Mouse (Mus musculus): ENCODE measurements around the gene Rbms1. TPM values are rescaled to one million over a fixed set of nuclear protein-coding genes. Genes with fewer than 3 reads are reported as not detected.
"Not testable (repeated sequence)": the region's sequence is repeated elsewhere in the genome, so short reads cannot be mapped to it uniquely, and the experiment has no call there.

Gene Rbms1
- total RNA-seq, 2 experiments from 2014 or later = 20.5 to 21.2 TPM

DNA sequence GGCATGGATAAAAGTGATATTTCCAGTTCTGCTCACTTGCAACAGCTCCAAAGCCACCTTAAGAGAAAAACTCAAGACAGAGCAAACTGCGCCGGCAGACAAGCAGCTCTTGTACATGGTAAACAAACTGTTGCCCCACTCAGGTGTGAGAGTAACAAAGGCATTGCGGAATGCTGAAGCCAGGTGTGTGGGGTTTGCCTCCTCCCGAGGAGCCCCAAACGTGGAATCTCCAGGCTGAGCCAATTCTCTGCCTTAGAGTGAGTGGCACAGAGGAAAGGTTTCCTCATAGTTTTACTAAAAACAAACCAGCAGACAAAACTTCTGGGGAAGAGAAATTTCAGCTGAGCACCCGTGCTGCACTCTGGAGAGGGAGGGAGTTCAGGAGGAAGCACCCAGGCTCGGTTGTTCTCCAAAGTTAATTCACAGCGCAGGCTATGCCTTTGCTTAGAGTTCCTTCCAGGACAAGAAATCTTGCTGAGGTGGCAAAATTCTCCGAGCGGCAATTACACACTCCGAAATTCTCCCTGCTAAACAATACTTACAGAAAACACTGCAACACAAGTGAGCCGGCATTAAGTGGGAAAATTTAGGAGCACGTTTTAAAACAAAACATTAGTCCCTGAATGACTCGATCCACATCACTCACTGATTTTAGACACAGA is 111.8 kb downstream of the Rbms1 start:
- no peak for DNase-seq (ENCODE audit: low spot score in 2 of 2)

DNA sequence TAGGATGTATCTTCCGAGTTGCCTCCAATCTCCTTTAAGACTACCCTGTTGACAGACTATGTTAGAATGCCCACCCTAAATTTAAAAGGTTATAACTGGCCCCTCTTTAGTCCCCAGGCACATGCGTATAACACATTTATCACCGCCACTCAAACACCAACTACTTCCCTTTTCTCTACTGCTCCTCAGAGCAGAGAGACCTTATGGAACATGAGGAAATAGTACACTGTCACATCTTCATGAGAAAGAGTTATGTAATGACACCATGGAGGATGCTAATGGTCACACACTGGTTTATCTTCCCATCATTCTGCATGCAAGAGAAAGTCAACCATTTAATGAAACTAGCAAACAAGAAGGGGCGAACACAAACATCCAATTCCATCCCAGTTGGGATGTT is 114.5 kb downstream of the Rbms1 start:
- no peak for DNase-seq (ENCODE audit: low spot score in 2 of 2)

- no peak for DNase-seq (ENCODE audit: low spot score in 2 of 2)
Measured at GRCm38 (mm10) chr2:60847984-60848383, 115.0 kb downstream of the Rbms1 start.

- DNase-seq (ENCODE audit: low spot score in 2 of 2) = no peak
Measured at GRCm38 (mm10) chr2:60845316-60845894, 117.6 kb downstream of the Rbms1 start.

GRCm38 (mm10) chr2:60844259-60844658 is 118.7 kb downstream of the Rbms1 start:
- DNase-seq (ENCODE audit: low spot score in 2 of 2) = no peak

DNA sequence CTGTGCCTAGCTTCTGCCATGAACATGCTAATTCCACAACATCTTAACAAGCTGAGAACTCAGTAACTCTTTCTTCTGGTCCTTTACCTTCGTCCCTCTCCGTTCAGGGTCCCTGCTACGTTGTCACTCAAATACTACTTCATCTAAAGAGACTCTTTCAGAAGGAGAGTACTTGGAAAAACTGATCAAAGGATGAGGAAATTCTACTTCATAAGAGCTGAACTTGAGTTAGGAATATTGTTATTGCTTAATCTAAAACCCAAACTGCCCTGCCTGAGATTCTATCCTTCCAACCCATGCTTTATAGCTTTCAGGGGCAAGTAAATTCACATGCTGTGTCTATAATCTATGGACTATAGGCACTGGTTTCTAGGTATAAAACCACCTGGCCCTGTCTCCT is 119.4 kb downstream of the Rbms1 start:
- no peak for DNase-seq (ENCODE audit: low spot score in 2 of 2)

GRCm38 (mm10) chr2:60842976-60843375 is 120.0 kb downstream of the Rbms1 start:
- no peak for DNase-seq (ENCODE audit: low spot score in 2 of 2)

DNA sequence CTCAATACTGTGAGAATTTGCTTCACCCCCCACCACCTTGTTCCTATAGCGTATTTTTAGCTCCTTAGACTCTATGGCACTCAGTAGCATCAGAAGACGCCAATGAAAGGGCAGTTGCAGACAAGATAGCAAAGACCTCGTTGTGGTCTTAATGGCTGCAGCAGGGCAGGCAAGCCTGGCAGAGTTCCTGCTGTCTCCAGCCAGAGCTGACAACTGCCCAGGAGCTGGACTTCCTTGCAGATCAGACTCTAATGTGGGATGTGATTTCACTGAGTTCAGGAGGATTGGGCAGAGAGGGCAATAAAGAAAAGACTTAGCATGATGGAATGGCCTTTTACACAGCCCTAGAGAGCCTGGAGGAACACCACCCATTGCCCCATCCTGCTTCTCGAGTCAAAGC is 122.1 kb downstream of the Rbms1 start:
- DNase-seq (ENCODE audit: low spot score in 2 of 2) = no peak

GRCm38 (mm10) chr2:60839498-60839897 is 123.5 kb downstream of the Rbms1 start:
- no peak for DNase-seq (ENCODE audit: low spot score in 2 of 2)

DNA sequence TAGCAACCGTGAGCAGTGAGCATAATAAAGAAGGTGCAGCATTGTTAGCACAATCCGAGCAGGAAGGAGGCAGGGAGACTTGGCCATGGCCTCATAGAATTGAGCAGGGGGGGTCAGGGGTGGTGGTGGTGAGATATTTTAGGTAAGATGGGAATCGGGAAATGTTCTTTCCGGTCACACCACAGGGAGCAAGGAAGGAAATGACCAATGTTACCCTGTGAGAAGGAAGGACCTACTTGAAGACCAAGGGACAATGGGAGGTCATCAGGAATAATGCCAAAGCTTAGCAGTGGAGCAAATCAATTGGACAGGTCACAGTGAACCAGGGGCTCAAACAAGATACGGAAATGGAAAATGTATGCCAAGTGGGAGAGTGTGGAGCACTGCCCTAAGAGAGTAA is 124.1 kb downstream of the Rbms1 start:
- DNase-seq (ENCODE audit: low spot score in 2 of 2) = no peak

DNA sequence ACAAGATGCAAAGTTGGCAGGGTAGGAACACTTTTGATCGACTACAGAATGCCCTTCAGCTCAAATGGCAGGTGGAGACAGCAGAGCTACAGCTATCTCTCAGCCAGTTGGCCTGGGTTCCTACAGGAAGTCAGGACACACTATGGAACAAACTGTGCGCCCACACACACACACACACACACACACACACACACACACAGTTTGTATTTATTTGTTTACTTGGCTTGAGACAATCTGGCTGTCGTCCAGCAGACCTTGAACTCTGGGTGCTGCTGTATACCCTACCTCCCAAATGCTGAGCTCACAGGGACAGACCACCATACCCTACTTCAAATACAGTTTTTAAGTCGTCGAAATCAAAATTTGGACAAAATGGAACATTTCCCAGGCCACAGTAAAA is 125.4 kb downstream of the Rbms1 start:
- no peak for DNase-seq (ENCODE audit: low spot score in 2 of 2)

DNA sequence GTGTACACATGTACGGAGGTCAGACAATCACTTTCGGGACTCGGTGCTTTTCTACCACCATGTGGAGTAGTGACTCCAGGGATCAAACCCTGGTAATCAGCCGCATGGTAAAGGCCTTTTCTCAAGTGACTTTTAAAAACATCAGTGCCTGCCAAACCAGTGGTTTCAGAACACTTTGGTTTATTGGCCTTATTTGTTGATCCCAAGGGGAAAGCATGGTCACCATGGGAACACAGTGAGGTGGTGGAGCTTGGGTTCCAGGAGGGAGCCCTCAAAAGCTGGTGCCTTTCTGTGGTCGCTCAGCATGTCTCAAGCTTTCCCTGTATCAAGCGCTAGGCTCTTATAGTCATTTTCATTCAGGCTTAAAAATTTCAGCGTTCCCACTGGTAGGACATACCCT is 126.8 kb downstream of the Rbms1 start:
- no peak for DNase-seq (ENCODE audit: low spot score in 2 of 2)

DNA sequence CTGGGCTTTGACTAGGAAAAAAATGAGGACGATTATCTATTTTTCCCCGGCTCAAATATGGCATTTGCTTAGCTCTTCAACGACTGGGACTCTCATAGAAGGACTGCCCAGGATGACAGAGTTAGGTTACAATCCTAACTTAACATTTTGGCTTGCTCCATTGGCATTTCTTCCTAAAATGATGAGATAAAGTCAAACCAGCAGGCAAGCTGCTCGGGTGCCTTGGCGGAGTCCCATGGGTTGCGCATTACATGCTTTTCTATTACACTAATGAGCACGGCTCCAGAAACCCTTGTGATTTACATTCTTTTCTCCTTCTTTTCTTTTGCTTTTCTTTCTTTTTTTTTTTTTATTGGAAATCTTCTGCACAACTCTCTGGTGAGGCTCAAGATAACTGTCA is 128.7 kb downstream of the Rbms1 start:
- DNase-seq (ENCODE audit: low spot score in 2 of 2) = no peak

DNA sequence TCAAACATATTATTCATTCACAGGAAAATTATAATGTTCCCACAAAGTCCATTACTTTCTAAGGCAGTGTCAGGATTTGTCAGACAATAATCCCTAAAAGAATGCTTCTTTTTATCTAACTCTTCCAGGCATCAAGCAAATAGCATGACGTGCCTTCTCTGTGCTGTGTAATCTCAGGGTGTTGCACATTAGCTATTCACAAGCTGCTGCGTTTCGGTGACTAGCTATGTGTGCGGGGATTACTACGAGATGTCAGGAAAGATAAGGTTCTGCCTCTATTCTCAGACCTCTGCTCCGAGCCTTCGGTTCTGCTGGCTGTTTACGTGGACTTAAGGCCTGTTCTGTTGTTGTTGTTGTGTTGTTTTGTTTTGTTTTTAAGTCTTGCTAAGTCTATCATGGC is 130.7 kb downstream of the Rbms1 start:
- no peak for DNase-seq (ENCODE audit: low spot score in 2 of 2)

GRCm38 (mm10) chr2:60830464-60830863 is 132.5 kb downstream of the Rbms1 start:
- not testable (repeated sequence) for DNase-seq (ENCODE audit: low spot score in 2 of 2)

GRCm38 (mm10) chr2:60828908-60829462 is 134.0 kb downstream of the Rbms1 start:
- no peak for DNase-seq (ENCODE audit: low spot score in 2 of 2)

DNA sequence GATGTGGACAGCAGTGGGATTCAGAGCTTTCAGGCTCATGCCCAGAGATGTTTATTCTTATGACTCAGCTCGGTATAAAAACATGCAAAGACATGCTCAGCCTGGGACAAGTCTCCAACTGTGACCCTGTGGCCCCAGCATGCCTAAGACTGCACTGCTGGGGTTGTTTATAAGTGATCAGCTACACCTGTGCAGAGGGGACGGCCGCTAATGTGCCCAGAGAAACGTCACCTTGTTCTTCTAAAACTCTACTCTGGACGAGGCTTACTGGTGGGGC is 135.9 kb downstream of the Rbms1 start:
- no peak for DNase-seq (ENCODE audit: low spot score in 2 of 2)

- DNase-seq (ENCODE audit: low spot score in 2 of 2) = no peak
Measured at GRCm38 (mm10) chr2:60826406-60827151, 136.4 kb downstream of the Rbms1 start.

- DNase-seq (ENCODE audit: low spot score in 2 of 2) = no peak
Measured at GRCm38 (mm10) chr2:60825690-60826089, 137.3 kb downstream of the Rbms1 start.

- DNase-seq (ENCODE audit: low spot score in 2 of 2) = no peak
Measured at GRCm38 (mm10) chr2:60821635-60822034, 141.4 kb downstream of the Rbms1 start.

DNA sequence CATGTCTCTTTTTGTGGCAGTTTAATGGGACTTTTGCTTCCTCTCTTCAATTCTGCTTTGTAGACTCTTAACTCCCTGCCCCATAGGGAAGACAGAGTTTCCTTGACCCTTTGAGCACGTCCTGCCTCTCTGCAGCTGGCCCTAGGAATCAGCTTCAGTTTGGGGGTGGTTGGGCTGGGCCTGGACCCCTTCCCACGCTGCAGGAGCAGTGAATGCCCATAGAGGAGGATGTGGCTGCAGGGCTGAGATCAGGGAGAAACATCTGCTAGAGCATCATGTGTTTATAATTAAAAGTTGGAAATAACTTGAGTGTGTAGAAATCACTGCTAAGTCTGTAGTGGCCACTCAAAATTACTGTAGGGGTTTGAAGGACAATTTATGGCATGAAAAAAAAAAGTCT is 144.4 kb downstream of the Rbms1 start:
- DNase-seq (ENCODE audit: low spot score in 2 of 2) = no peak

- DNase-seq (ENCODE audit: low spot score in 2 of 2) = no peak
Measured at GRCm38 (mm10) chr2:60816307-60816706, 146.7 kb downstream of the Rbms1 start.

DNA sequence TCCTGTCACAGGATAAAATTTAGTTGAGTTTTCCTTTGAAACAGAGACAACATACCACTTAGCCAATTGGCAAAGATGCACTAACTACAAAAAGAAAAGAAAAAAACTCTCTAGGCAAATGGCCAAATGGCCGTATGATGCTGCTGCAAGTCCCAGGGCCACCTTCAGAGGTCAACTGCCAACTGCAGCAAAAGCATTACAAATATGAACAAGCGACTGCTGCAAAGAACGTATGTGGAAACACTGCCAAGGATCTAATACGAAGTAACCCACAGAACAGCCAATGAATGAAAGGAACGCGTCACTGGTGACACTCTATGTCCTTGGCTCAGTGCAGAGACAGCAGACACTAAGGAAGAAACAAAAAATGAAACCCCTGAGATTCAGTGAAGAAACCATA is 148.2 kb downstream of the Rbms1 start:
- DNase-seq (ENCODE audit: low spot score in 2 of 2) = no peak
